Mouse (Mus musculus) midbrain, embryonic 16.5 days (tissue): ENCODE results near the gene Hspb7. TPM values are rescaled to one million over a fixed set of nuclear protein-coding genes. Genes with fewer than 3 reads are reported as not detected.
A peak's percentile ranks its signal among the peaks of the same experiment; 100 is the strongest.

Experiments
- ATAC-seq: fragments of 200-750 bp; cut with Nextera tagmentation; 2 replicates; pipeline ENCODE4 v1.8.0; 2017; ENCODE audit warnings: moderate TSS enrichment
- H3K27ac ChIP-seq: fragments of 300-500 bp; sonication (generic); 2 replicates; pipeline ENCODE4 v1.5.1; 2014; ENCODE audit warnings: mild to moderate bottlenecking, low read length, mixed read lengths
- H3K27me3 ChIP-seq: fragments of 300-500 bp; sonication (generic); 2 replicates; pipeline ENCODE4 v1.6.1; 2014; ENCODE audit warnings: low read depth, low read length, mixed read lengths; ENCODE audit not compliant: control insufficient read depth, insufficient read depth
- H3K36me3 ChIP-seq: fragments of 300-500 bp; sonication (generic); 2 replicates; pipeline ENCODE4 v1.6.1; 2014; ENCODE audit warnings: mild to moderate bottlenecking, low read length, moderate library complexity, mixed read lengths; ENCODE audit not compliant: control insufficient read depth, insufficient read depth
- H3K4me1 ChIP-seq: fragments of 300-500 bp; sonication (generic); 2 replicates; pipeline ENCODE4 v1.6.1; 2014; ENCODE audit warnings: mild to moderate bottlenecking, low read length, mixed read lengths; ENCODE audit not compliant: control insufficient read depth, insufficient read depth
- H3K4me2 ChIP-seq: fragments of 300-500 bp; sonication (generic); 2 replicates; pipeline ENCODE4 v1.6.1; 2014; ENCODE audit warnings: mild to moderate bottlenecking, low read length, mixed read lengths
- H3K4me3 ChIP-seq: fragments of 300-500 bp; sonication (generic); 2 replicates; pipeline ENCODE4 v1.5.1; 2014; ENCODE audit warnings: low read depth, mild to moderate bottlenecking, low read length, moderate library complexity, mixed read lengths
- H3K9ac ChIP-seq: fragments of 300-500 bp; sonication (generic); 2 replicates; pipeline ENCODE4 v1.6.1; 2014; ENCODE audit warnings: low read depth, low read length, mixed read lengths
- H3K9me3 ChIP-seq: fragments of 300-500 bp; sonication (generic); replicated peaks from 2 replicates; pipeline ENCODE4 v1.6.1; 2014; ENCODE audit warnings: mild to moderate bottlenecking, low read length, mixed read lengths; ENCODE audit not compliant: control insufficient read depth, poor library complexity, severe bottlenecking
- WGBS: fragments of 180-500 bp; shearing (Covaris S2); extraction: QIAGEN DNeasy Blood & Tissue Kit; methylation state at CpG from one replicate; pipeline ENCODE4 v1.1.7; 2014; 5-methylcytosine and 5-hydroxymethylcytosine counted together
- polyA plus RNA-seq: library from polyadenylated mRNA; unstranded; fragments of >200 nt; fragmentation: Nextera tagmentation; extraction: Ambion mirVana; gene quantifications from 2 replicates; pipeline ENCODE4 v1.2.1, GENCODE M21; 2015

Gene Hspb7
- polyA plus RNA-seq, 1 experiment from 2014 or later: not detected

- Histone ChIP-seq H3K27ac (no peak overlapping the region), H3K4me1 (no peaks in the 10 kb centered on the region)
- 71% methylated on average over 18 of the region's 18 CpGs for WGBS
Measured at GRCm38 (mm10) chr4:141389366-141390150, 31.0 kb upstream of the Hspb7 start.

GRCm38 (mm10) chr4:141391293-141391692 lies 29.3 kb upstream of the Hspb7 start:
- Histone ChIP-seq H3K4me2 (no peak overlapping the region), H3K36me3 (no peaks in the 10 kb centered on the region), H3K4me3 (no peak overlapping the region), H3K9ac (no peak overlapping the region), H3K27ac (no peak overlapping the region), H3K27me3 (no peaks in the 10 kb centered on the region), H3K9me3 (no peaks in the 10 kb centered on the region), H3K4me1 (no peaks in the 10 kb centered on the region)
- 83% methylated on average over 12 of the region's 12 CpGs for WGBS
- no peak for ATAC-seq

More at GRCm38 (mm10) chr4:141389366-141390150, 31.0 kb upstream of the Hspb7 start:
- no peaks in the 10 kb centered on the region for H3K36me3 ChIP-seq
- H3K9ac ChIP-seq: no peak overlapping the region
- peaks cover 2% of the 10 kb centered on the region for H3K27me3 ChIP-seq
- ATAC-seq: no peak
- H3K4me3 ChIP-seq: no peak overlapping the region
- no peaks in the 10 kb centered on the region for H3K9me3 ChIP-seq
- H3K4me2 ChIP-seq: no peak overlapping the region

GRCm38 (mm10) chr4:141394751-141395150 lies 25.8 kb upstream of the Hspb7 start:
- no peak overlapping the region for H3K4me2 ChIP-seq
- H3K27ac ChIP-seq: no peak overlapping the region
- no peaks in the 10 kb centered on the region for H3K27me3 ChIP-seq
- no peaks in the 10 kb centered on the region for H3K4me1 ChIP-seq
- no peak overlapping the region for H3K9ac ChIP-seq
- no peaks in the 10 kb centered on the region for H3K9me3 ChIP-seq
- 16% methylated on average over 16 of the region's 16 CpGs for WGBS
- no peak overlapping the region for H3K4me3 ChIP-seq
- ATAC-seq: no peak
- no peaks in the 10 kb centered on the region for H3K36me3 ChIP-seq

GRCm38 (mm10) chr4:141397861-141398260 lies 22.7 kb upstream of the Hspb7 start:
- Histone ChIP-seq H3K36me3 (no peaks in the 10 kb centered on the region), H3K4me2 (no peak overlapping the region), H3K4me3 (no peak overlapping the region), H3K4me1 (no peaks in the 10 kb centered on the region), H3K9ac (no peak overlapping the region), H3K27ac (no peak overlapping the region), H3K27me3 (no peaks in the 10 kb centered on the region), H3K9me3 (no peaks in the 10 kb centered on the region)
- whole genome bisulfite sequencing: 76% methylated on average over 12 of the region's 12 CpGs
- no peak for ATAC-seq

- Histone ChIP-seq H3K4me1 (no peaks in the 10 kb centered on the region), H3K4me2 (no peak within 1 kb of the TSS), H3K9me3 (no peaks in the 10 kb centered on the region), H3K9ac (no peak within 1 kb of the TSS), H3K27ac (no peak within 1 kb of the TSS), H3K36me3 (no peaks in the 10 kb centered on the region), H3K27me3 (no peaks in the 10 kb centered on the region), H3K4me3 (no peak within 1 kb of the TSS)
- ATAC-seq: no peak
- 62% methylated on average over 12 of the region's 12 CpGs for WGBS
Measured at GRCm38 (mm10) chr4:141398545-141398944, 22.0 kb upstream of the Hspb7 start, which contains the start of gene Clcnka. Clcnka (minus strand) TSS chr4:141398724.

GRCm38 (mm10) chr4:141400171-141400570 lies 20.4 kb upstream of the Hspb7 start:
- ATAC-seq: no peak
- 90% methylated on average over 15 of the region's 15 CpGs for WGBS
- Histone ChIP-seq H3K4me1 (no peaks in the 10 kb centered on the region; the same call in 1 of the 2 replicates), H3K27ac (no peak overlapping the region), H3K4me2 (no peak overlapping the region), H3K36me3 (no peaks in the 10 kb centered on the region), H3K9ac (no peak overlapping the region), H3K27me3 (no peaks in the 10 kb centered on the region; the same call in 1 of the 2 replicates), H3K9me3 (no peaks in the 10 kb centered on the region), H3K4me3 (no peak overlapping the region)

GRCm38 (mm10) chr4:141404518-141405313 lies 15.9 kb upstream of the Hspb7 start:
- no peak overlapping the region for H3K27ac ChIP-seq
- H3K4me1 ChIP-seq: no peaks in the 10 kb centered on the region; the same call in 1 of the 2 replicates
- peak overlapping the region; percentile 52 for H3K4me2 ChIP-seq
- peak; percentile 85 for ATAC-seq
- H3K9ac ChIP-seq: peak overlapping the region; percentile 55
- no peaks in the 10 kb centered on the region for H3K9me3 ChIP-seq
- 16% methylated on average over 15 of the region's 15 CpGs for WGBS
- no peaks in the 10 kb centered on the region for H3K36me3 ChIP-seq
- no peaks in the 10 kb centered on the region; the same call in 1 of the 2 replicates for H3K27me3 ChIP-seq
- H3K4me3 ChIP-seq: peak overlapping the region; percentile 20

- Histone ChIP-seq H3K27me3 (no peaks in the 10 kb centered on the region; the same call in 1 of the 2 replicates), H3K27ac (no peak overlapping the region), H3K9ac (no peak overlapping the region), H3K4me1 (no peaks in the 10 kb centered on the region; the same call in 1 of the 2 replicates), H3K4me2 (no peak overlapping the region), H3K4me3 (no peak overlapping the region), H3K9me3 (no peaks in the 10 kb centered on the region), H3K36me3 (no peaks in the 10 kb centered on the region)
- WGBS: 75% methylated on average over 3 of the region's 3 CpGs
- ATAC-seq: no peak
Measured at GRCm38 (mm10) chr4:141405314-141405622, 15.3 kb upstream of the Hspb7 start.
